Mouse (Mus musculus) embryonic facial prominence, embryonic 11.5 days (tissue): ENCODE data around the gene Ccdc24. TPM values are rescaled to one million over a fixed set of nuclear protein-coding genes. Genes with fewer than 3 reads are reported as not detected.

Source experiments
- ATAC-seq: fragments of 200-750 bp; cut with Nextera tagmentation; replicated peaks from 2 replicates; pipeline ENCODE4 v1.8.0; 2017; ENCODE audit warnings: low read depth; ENCODE audit not compliant: insufficient number of reproducible peaks, low FRiP score, low TSS enrichment
- DNase-seq: peaks from one replicate; pipeline ENCODE4 v3.0.0-alpha.2; 2015; ENCODE audit warnings: low spot score
- H3K27ac ChIP-seq: fragments of 300-500 bp; sonication (generic); replicated peaks from 2 replicates; pipeline ENCODE4 v1.5.1; 2014; ENCODE audit warnings: mild to moderate bottlenecking, low read depth, low read length, control low read depth
- H3K27me3 ChIP-seq: fragments of 300-500 bp; sonication (generic); 2 replicates; pipeline ENCODE4 v1.6.1; 2014; ENCODE audit warnings: mild to moderate bottlenecking, low read length, moderate library complexity, mixed read lengths; ENCODE audit not compliant: control insufficient read depth, insufficient read depth
- H3K36me3 ChIP-seq: fragments of 300-500 bp; sonication (generic); replicated peaks from 2 replicates; pipeline ENCODE4 v1.6.1; 2014; ENCODE audit warnings: low read depth, mild to moderate bottlenecking, low read length, moderate library complexity, mixed read lengths; ENCODE audit not compliant: control insufficient read depth, insufficient read depth
- H3K4me1 ChIP-seq: fragments of 300-500 bp; sonication (generic); 2 replicates; pipeline ENCODE4 v1.6.1; 2014; ENCODE audit warnings: low read length, mixed read lengths; ENCODE audit not compliant: control insufficient read depth, insufficient read depth
- H3K4me2 ChIP-seq: fragments of 300-500 bp; sonication (generic); 2 replicates; pipeline ENCODE4 v1.6.1; 2014; ENCODE audit warnings: low read depth, mild to moderate bottlenecking, control low read depth, low read length, moderate library complexity
- H3K4me3 ChIP-seq: fragments of 300-500 bp; sonication (generic); 2 replicates; pipeline ENCODE4 v1.5.1; 2014; ENCODE audit warnings: low read depth, low read length, control low read depth
- H3K9ac ChIP-seq: fragments of 300-500 bp; sonication (generic); replicated peaks from 2 replicates; pipeline ENCODE4 v1.6.1; 2014; ENCODE audit warnings: mild to moderate bottlenecking, control low read depth, low read length
- H3K9me3 ChIP-seq: fragments of 300-500 bp; sonication (generic); replicated peaks from 2 replicates; pipeline ENCODE4 v1.6.1; 2016; ENCODE audit warnings: mild to moderate bottlenecking, low read length, inconsistent platforms, mixed read lengths; ENCODE audit not compliant: control insufficient read depth
- WGBS: fragments of 180-500 bp; shearing (Covaris S2); extraction: QIAGEN DNeasy Blood & Tissue Kit; methylation state at CpG from one replicate; pipeline ENCODE4 v1.1.7; 2014; 5-methylcytosine and 5-hydroxymethylcytosine counted together
- polyA plus RNA-seq: library from polyadenylated mRNA; unstranded; fragments of >200 nt; fragmentation: Nextera tagmentation; extraction: Ambion mirVana; gene quantifications from 2 replicates; pipeline ENCODE4 v1.2.1, GENCODE M21; 2014

The Ccdc24 gene
- polyA plus RNA-seq, 1 experiment from 2014 or later = 0.86 TPM

- no peak overlapping the region for H3K9ac ChIP-seq
- DNase-seq = peak; percentile 76
- H3K4me3 ChIP-seq = no peak overlapping the region
- H3K4me2 ChIP-seq = peak overlapping the region; percentile 0; the same call in 1 of the 2 replicates
- ATAC-seq = no peak
- H3K4me1 ChIP-seq = peaks cover 3% of the 10 kb centered on the region; the same call in 1 of the 2 replicates
- H3K9me3 ChIP-seq = no peaks in the 10 kb centered on the region
- H3K27me3 ChIP-seq = no peaks in the 10 kb centered on the region
- H3K36me3 ChIP-seq = no peaks in the 10 kb centered on the region
- 15% methylated on average over 24 of the region's 24 CpGs for WGBS
- H3K27ac ChIP-seq = no peak overlapping the region
Measured at GRCm38 (mm10) chr4:117867823-117868222, 4.5 kb downstream of the Ccdc24 start.

GRCm38 (mm10) chr4:117867000-117867399 is 5.4 kb downstream of the Ccdc24 start:
- WGBS = 78% methylated on average over 6 of the region's 6 CpGs
- ATAC-seq = no peak
- H3K9me3 ChIP-seq = no peaks in the 10 kb centered on the region
- H3K27ac ChIP-seq = no peak overlapping the region
- no peak overlapping the region for H3K4me2 ChIP-seq
- no peak overlapping the region for H3K4me3 ChIP-seq
- H3K9ac ChIP-seq = no peak overlapping the region
- DNase-seq = no peak
- no peaks in the 10 kb centered on the region for H3K27me3 ChIP-seq
- H3K4me1 ChIP-seq = peaks cover 3% of the 10 kb centered on the region; the same call in 1 of the 2 replicates
- no peaks in the 10 kb centered on the region for H3K36me3 ChIP-seq

GRCm38 (mm10) chr4:117866083-117866482 is 6.3 kb downstream of the Ccdc24 start:
- DNase-seq = no peak
- H3K9ac ChIP-seq = no peak overlapping the region
- H3K9me3 ChIP-seq = no peaks in the 10 kb centered on the region
- H3K27me3 ChIP-seq = no peaks in the 10 kb centered on the region
- no peaks in the 10 kb centered on the region for H3K36me3 ChIP-seq
- no peak overlapping the region for H3K4me2 ChIP-seq
- H3K27ac ChIP-seq = no peak overlapping the region
- no peak for ATAC-seq
- peaks cover 3% of the 10 kb centered on the region; the same call in 1 of the 2 replicates for H3K4me1 ChIP-seq
- 58% methylated on average over 9 of the region's 9 CpGs for WGBS
- H3K4me3 ChIP-seq = no peak overlapping the region

GRCm38 (mm10) chr4:117862823-117863222 is 9.5 kb downstream of the Ccdc24 start:
- Histone ChIP-seq H3K9ac (no peak overlapping the region), H3K27ac (no peak overlapping the region), H3K27me3 (no peaks in the 10 kb centered on the region), H3K4me2 (no peak overlapping the region), H3K4me1 (peaks cover 3% of the 10 kb centered on the region; the same call in 1 of the 2 replicates), H3K9me3 (no peaks in the 10 kb centered on the region), H3K4me3 (no peak overlapping the region), H3K36me3 (no peaks in the 10 kb centered on the region)
- DNase-seq (no peak), ATAC-seq (0 out of 2 replicates have a peak, but pooled peaks have one; percentile 14)
- 35% methylated on average over 4 of the region's 4 CpGs for WGBS

- Histone ChIP-seq H3K4me3 (no peak overlapping the region), H3K27me3 (no peaks in the 10 kb centered on the region), H3K9ac (no peak overlapping the region), H3K4me2 (no peak overlapping the region), H3K36me3 (no peaks in the 10 kb centered on the region), H3K9me3 (no peaks in the 10 kb centered on the region), H3K27ac (no peak overlapping the region), H3K4me1 (no peaks in the 10 kb centered on the region)
- no peak for ATAC-seq
- WGBS = 84% methylated on average over 9 of the region's 9 CpGs
- DNase-seq = no peak
Measured at GRCm38 (mm10) chr4:117860570-117860969, 11.8 kb downstream of the Ccdc24 start.

- Histone ChIP-seq H3K27me3 (no peaks in the 10 kb centered on the region), H3K36me3 (no peaks in the 10 kb centered on the region), H3K9me3 (no peaks in the 10 kb centered on the region), H3K9ac (no peak overlapping the region), H3K4me3 (no peak overlapping the region), H3K4me1 (no peaks in the 10 kb centered on the region), H3K4me2 (no peak overlapping the region), H3K27ac (no peak overlapping the region)
- DNase-seq (peak; percentile 58), ATAC-seq (no peak)
- WGBS = 60% methylated on average over 3 of the region's 3 CpGs
Measured at GRCm38 (mm10) chr4:117858794-117859193, 13.6 kb downstream of the Ccdc24 start.

- Histone ChIP-seq H3K4me3 (no peak overlapping the region), H3K36me3 (no peaks in the 10 kb centered on the region), H3K9ac (no peak overlapping the region), H3K27me3 (no peaks in the 10 kb centered on the region), H3K4me1 (no peaks in the 10 kb centered on the region), H3K27ac (no peak overlapping the region), H3K9me3 (no peaks in the 10 kb centered on the region), H3K4me2 (no peak overlapping the region)
- ATAC-seq (no peak), DNase-seq (no peak)
- WGBS = 59% methylated on average over 9 of the region's 9 CpGs
Measured at GRCm38 (mm10) chr4:117855146-117855545, 17.2 kb downstream of the Ccdc24 start.

GRCm38 (mm10) chr4:117852152-117852868 is 20.0 kb downstream of the Ccdc24 start:
- H3K4me1 ChIP-seq = no peaks in the 10 kb centered on the region
- no peak for ATAC-seq

More at GRCm38 (mm10) chr4:117852152-117852868, 20.0 kb downstream of the Ccdc24 start:
- no peaks in the 10 kb centered on the region for H3K36me3 ChIP-seq
- H3K9ac ChIP-seq = no peak overlapping the region
- H3K27ac ChIP-seq = no peak overlapping the region
- no peaks in the 10 kb centered on the region for H3K27me3 ChIP-seq
- H3K4me3 ChIP-seq = no peak overlapping the region
- no peak overlapping the region for H3K4me2 ChIP-seq
- no peak for DNase-seq
- 82% methylated on average over 10 of the region's 10 CpGs for WGBS
- H3K9me3 ChIP-seq = no peaks in the 10 kb centered on the region
